Mouse (Mus musculus): ENCODE results near the gene Mog. TPM values are rescaled to one million over a fixed set of nuclear protein-coding genes. Genes with fewer than 3 reads are reported as not detected.
"Not testable (repeated sequence)": the region's sequence is repeated elsewhere in the genome, so short reads cannot be mapped to it uniquely, and the experiment has no call there.

Gene Mog
- polyA plus RNA-seq, 1 experiment from 2014 or later, result 0.31 TPM

- WGBS, result under 1% methylated on average over 49 of the region's 49 CpGs
- no peaks in the 10 kb centered on the region for H3K27me3 ChIP-seq (replicated peaks; ENCODE audit: low read depth, poor library complexity, severe bottlenecking)
Observed at GRCm38 (mm10) chr17:37002364-37003330, 20.6 kb downstream of the Mog start.

DNA sequence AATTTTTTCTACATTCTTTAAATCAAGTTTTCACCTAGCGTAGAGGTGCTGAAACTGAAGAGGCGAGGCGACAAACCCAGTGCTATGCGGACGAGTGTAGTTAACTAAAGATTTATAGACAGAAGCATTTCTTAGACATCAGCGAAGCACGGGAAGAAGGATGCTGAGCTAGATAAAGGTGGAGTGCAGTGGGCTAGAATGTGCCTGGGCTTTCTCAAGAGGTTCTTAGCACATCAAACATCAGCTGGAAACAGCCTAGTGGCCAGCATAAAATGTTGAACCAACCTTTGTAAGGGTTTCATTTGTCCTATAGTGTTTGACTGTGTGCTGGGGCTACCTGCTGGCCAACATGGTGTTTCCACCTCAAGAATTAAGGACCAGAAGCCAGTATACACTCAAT lies 22.3 kb downstream of the Mog start, which contains the start of gene Zfp57:
Gene Zfp57, plus strand, starts transcription at position 301 of the 400 bp plus-strand sequence.
- H3K27ac ChIP-seq (replicated peaks), result peak within 1 kb of the TSS; percentile 95
- no peak for DNase-seq (ENCODE audit: low spot score)
- H3K9me3 ChIP-seq, result no peaks in the 10 kb centered on the region
- peaks cover 18% of the 10 kb centered on the region for H3K36me3 ChIP-seq (replicated peaks)
- peak within 1 kb of the TSS; percentile 73 for H3K4me3 ChIP-seq
- H3K4me1 ChIP-seq, result peaks cover 18% of the 10 kb centered on the region
- 95% methylated on average over 7 of the region's 7 CpGs for WGBS
- H3K27me3 ChIP-seq (replicated peaks; ENCODE audit: low read depth, poor library complexity, severe bottlenecking), result no peaks in the 10 kb centered on the region

More at GRCm38 (mm10) chr17:37002364-37003330, 20.6 kb downstream of the Mog start:
- H3K36me3 ChIP-seq (replicated peaks), result peaks cover 36% of the 10 kb centered on the region
- H3K9me3 ChIP-seq, result no peaks in the 10 kb centered on the region
- peaks cover 15% of the 10 kb centered on the region for H3K4me1 ChIP-seq
- H3K4me3 ChIP-seq, result peak overlapping the region; percentile 73
- peak; percentile 84 for DNase-seq (ENCODE audit: low spot score)
- H3K27ac ChIP-seq (replicated peaks), result peak overlapping the region; percentile 95

DNA sequence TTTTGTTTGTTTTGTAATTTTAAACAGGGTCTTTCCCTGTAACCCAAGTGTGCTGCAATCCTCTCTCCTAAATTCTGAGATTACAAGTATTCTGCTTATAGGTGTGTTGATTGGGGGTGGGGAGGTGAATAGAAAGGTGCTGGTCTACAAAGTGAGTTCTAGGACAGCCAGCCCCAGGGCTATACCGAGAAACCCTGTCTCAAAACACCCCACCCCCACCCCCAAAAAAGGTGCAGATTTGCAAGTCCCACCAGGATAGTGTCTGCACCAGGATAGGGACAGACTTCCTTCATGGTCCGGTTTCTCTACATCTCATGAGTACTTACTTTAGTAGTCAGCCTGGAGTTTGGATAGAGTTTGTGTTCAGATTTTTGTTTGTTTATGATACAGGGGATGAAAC lies 24.7 kb downstream of the Mog start:
- WGBS, result 68% methylated on average over 2 of the region's 2 CpGs
- DNase-seq (ENCODE audit: low spot score), result no peak
- H3K27me3 ChIP-seq (replicated peaks; ENCODE audit: low read depth, poor library complexity, severe bottlenecking), result no peaks in the 10 kb centered on the region
- no peak overlapping the region for H3K27ac ChIP-seq (replicated peaks)
- H3K4me3 ChIP-seq, result no peak overlapping the region
- H3K36me3 ChIP-seq (replicated peaks), result no peaks in the 10 kb centered on the region
- no peaks in the 10 kb centered on the region for H3K9me3 ChIP-seq
- peaks cover 13% of the 10 kb centered on the region for H3K4me1 ChIP-seq

GRCm38 (mm10) chr17:36997033-36997735 lies 26.0 kb downstream of the Mog start:
- no peak overlapping the region for H3K27ac ChIP-seq (replicated peaks)
- peak; percentile 85 for DNase-seq (ENCODE audit: low spot score)
- no peaks in the 10 kb centered on the region for H3K9me3 ChIP-seq
- no peaks in the 10 kb centered on the region for H3K36me3 ChIP-seq (replicated peaks)
- no peaks in the 10 kb centered on the region for H3K27me3 ChIP-seq (replicated peaks; ENCODE audit: low read depth, poor library complexity, severe bottlenecking)
- H3K4me1 ChIP-seq, result peaks cover 7% of the 10 kb centered on the region
- H3K4me3 ChIP-seq, result no peak overlapping the region
- WGBS, result 24% methylated on average over 7 of the region's 7 CpGs

DNA sequence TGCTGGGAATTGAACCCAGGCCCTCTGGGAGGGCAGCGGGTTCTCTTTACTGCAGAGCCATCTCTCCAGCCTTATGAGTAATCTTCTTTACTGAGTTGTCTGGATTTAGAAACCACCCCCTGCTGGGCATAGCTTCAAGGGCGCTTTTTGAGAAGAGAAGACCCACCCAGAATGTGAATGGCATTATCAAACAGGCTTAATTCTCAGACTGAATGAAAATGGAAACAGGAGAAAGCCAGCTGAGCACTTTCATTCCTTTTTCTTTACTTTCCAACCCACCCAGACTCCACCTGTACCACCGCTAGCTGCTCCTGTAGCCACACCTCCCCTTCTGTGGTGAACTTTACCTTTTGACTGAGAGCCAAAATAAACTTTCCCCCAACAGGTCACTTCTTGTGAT lies 27.8 kb downstream of the Mog start:
- Histone ChIP-seq H3K9me3 (no peaks in the 10 kb centered on the region), H3K27ac (replicated peaks) (no peak overlapping the region), H3K36me3 (replicated peaks) (no peaks in the 10 kb centered on the region), H3K4me1 (peaks cover 3% of the 10 kb centered on the region; the same call in 1 of the 2 replicates), H3K4me3 (no peak overlapping the region), H3K27me3 (replicated peaks; ENCODE audit: low read depth, poor library complexity, severe bottlenecking) (peaks cover 10% of the 10 kb centered on the region)
- no peak for DNase-seq (ENCODE audit: low spot score)
- 53% methylated on average over 3 of the region's 3 CpGs for WGBS

DNA sequence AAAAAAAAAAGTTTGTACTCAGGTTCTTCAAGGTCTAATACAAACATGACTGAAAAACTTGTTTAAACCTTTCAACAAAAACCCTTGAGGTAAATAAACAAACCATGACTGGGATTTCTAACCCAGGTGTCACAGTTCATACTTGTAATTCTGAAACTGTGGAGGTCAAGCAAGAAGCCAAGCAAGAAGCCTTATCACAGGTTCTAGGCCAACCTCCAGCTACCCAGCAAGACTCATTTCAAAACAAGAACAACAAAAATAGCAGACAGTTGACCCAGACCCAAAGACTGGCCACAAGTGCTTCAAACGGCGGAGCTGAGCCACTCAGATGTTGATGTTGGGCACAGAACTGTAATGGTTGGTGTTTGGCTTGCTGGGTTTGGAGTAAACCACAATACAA lies 28.7 kb downstream of the Mog start:
- H3K4me3 ChIP-seq, result no peak overlapping the region
- H3K27ac ChIP-seq (replicated peaks), result no peak overlapping the region
- H3K9me3 ChIP-seq, result no peaks in the 10 kb centered on the region
- no peaks in the 10 kb centered on the region for H3K36me3 ChIP-seq (replicated peaks)
- 87% methylated on average over 2 of the region's 2 CpGs for WGBS
- H3K4me1 ChIP-seq, result peaks cover 3% of the 10 kb centered on the region; the same call in 1 of the 2 replicates
- no peak for DNase-seq (ENCODE audit: low spot score)
- H3K27me3 ChIP-seq (replicated peaks; ENCODE audit: low read depth, poor library complexity, severe bottlenecking), result peaks cover 17% of the 10 kb centered on the region

- Histone ChIP-seq H3K9me3 (no peaks in the 10 kb centered on the region), H3K36me3 (replicated peaks) (no peaks in the 10 kb centered on the region), H3K27me3 (replicated peaks; ENCODE audit: low read depth, poor library complexity, severe bottlenecking) (peaks cover 23% of the 10 kb centered on the region), H3K4me1 (peaks cover 6% of the 10 kb centered on the region; the same call in 1 of the 2 replicates), H3K4me3 (no peak overlapping the region), H3K27ac (replicated peaks) (no peak overlapping the region)
- WGBS, result 88% methylated on average over 4 of the region's 4 CpGs
- DNase-seq (ENCODE audit: low spot score), result no peak
Observed at GRCm38 (mm10) chr17:36993770-36994325, 29.4 kb downstream of the Mog start.

GRCm38 (mm10) chr17:36992336-36993104 lies 30.7 kb downstream of the Mog start:
- Histone ChIP-seq H3K4me3 (no peak overlapping the region), H3K4me1 (peaks cover 9% of the 10 kb centered on the region; the same call in 1 of the 2 replicates), H3K27ac (replicated peaks) (no peak overlapping the region), H3K36me3 (replicated peaks) (no peaks in the 10 kb centered on the region), H3K27me3 (replicated peaks; ENCODE audit: low read depth, poor library complexity, severe bottlenecking) (peaks cover 37% of the 10 kb centered on the region), H3K9me3 (no peaks in the 10 kb centered on the region)
- DNase-seq (ENCODE audit: low spot score), result no peak
- 80% methylated on average over 3 of the region's 3 CpGs for WGBS

- H3K4me3 ChIP-seq; H3K9me3 ChIP-seq; DNase-seq (ENCODE audit: low spot score); H3K27ac ChIP-seq (replicated peaks); H3K36me3 ChIP-seq (replicated peaks); H3K4me1 ChIP-seq: not testable (repeated sequence)
- H3K27me3 ChIP-seq (replicated peaks; ENCODE audit: low read depth, poor library complexity, severe bottlenecking), result peaks cover 49% of the 10 kb centered on the region
- WGBS, result 91% methylated on average over 6 of the region's 6 CpGs
Observed at GRCm38 (mm10) chr17:36990630-36991029, 32.6 kb downstream of the Mog start.

DNA sequence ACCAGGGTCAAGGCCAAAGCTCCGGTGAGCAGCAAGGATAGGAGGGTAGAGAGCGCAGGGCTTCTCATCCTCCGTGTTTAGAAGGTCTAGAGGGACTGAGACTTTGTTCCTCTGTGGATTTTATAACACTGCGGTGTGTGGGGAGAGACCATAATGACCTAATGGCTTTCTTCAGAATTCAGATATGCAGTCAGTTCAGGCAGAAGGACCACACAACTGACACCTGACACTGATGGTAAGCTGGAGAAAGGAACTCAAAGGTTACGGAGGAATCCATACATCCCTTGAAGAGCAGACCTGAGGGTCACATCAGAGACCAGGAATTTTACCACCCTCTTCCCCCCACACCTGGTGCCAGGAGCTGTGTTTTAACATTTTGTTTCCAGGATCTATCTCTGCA lies 33.8 kb downstream of the Mog start, which contains the start of gene H2-M5:
Gene H2-M5, minus strand, starts transcription at position 101 of the 400 bp plus-strand sequence.
- no peak for DNase-seq (ENCODE audit: low spot score)
- Histone ChIP-seq H3K36me3 (replicated peaks) (no peaks in the 10 kb centered on the region), H3K27ac (replicated peaks) (no peak within 1 kb of the TSS), H3K9me3 (no peaks in the 10 kb centered on the region), H3K27me3 (replicated peaks; ENCODE audit: low read depth, poor library complexity, severe bottlenecking) (peaks cover 49% of the 10 kb centered on the region), H3K4me3 (peak within 1 kb of the TSS; percentile 29), H3K4me1 (0 out of 2 replicates have a peak, but pooled peaks cover 6% of the 10 kb centered on the region)
- WGBS, result 15% methylated on average over 5 of the region's 5 CpGs

- no peaks in the 10 kb centered on the region for H3K9me3 ChIP-seq
- peaks cover 49% of the 10 kb centered on the region for H3K27me3 ChIP-seq (replicated peaks; ENCODE audit: low read depth, poor library complexity, severe bottlenecking)
- H3K4me1 ChIP-seq, result 0 out of 2 replicates have a peak, but pooled peaks cover 6% of the 10 kb centered on the region
- H3K27ac ChIP-seq (replicated peaks), result no peak overlapping the region
- no peak for DNase-seq (ENCODE audit: low spot score)
- H3K4me3 ChIP-seq, result peak overlapping the region; percentile 29
- no peaks in the 10 kb centered on the region for H3K36me3 ChIP-seq (replicated peaks)
- 5% methylated on average over 24 of the region's 24 CpGs for WGBS
Observed at GRCm38 (mm10) chr17:36988475-36988874, 34.7 kb downstream of the Mog start.
